Mouse (Mus musculus) adrenal gland, postnatal 36 days (tissue): Measurements from ENCODE around the gene Map10. TPM values are rescaled to one million over a fixed set of nuclear protein-coding genes. Genes with fewer than 3 reads are reported as not detected.

Experiments
- DNase-seq, 2 experiments: peaks; one replicate each; pipeline ENCODE4 v3.0.0; 2021; ENCODE audit warnings: mixed read lengths in 1 of 2
- total RNA-seq, 2 experiments: library from RNA; stranded (reverse); gene quantifications; 2 replicates each; pipeline ENCODE4 v1.2.3; 2021

The Map10 gene
- total RNA-seq, 2 experiments from 2014 or later = 3.3 to 4.2 TPM

DNA sequence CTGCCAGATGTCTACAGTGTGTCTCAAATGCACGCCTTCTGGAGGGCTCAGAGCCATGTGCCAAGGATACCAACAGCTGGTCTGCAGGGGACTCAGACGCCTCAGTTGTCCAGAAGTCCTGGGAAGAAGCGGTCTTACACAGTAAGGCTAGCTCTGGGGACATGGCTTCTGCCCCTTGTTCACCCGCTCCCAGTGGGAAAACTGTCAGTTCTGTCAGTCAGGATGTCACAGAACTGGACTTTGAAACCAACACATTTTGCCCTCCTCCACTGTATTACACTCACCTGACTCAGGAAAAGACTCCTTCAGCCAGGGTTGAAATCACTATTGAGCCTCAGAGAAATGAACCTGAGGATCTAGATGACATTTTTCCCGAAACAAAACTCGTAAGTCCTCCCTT lies 802 bp downstream of the Map10 start:
- DNase-seq = no peak

DNA sequence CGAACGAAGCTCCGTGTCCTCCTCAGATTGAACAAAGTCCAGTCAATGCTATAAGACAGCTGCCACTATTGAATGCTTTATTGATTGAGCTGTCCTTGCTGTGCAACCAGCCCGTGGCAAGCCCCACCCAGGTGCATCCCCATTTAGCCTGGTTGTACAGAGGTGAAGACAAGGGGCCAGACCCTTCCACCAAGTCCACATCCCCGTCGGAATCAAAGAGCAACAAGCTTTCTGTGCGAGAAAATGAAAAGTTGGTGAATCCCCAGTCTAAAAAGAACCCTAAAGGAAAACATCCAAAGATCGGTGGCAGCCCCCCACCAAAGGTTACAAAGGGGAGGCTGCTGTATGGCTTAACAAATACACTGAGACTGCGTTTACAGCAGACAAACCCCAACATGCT lies 1.3 kb downstream of the Map10 start:
- DNase-seq = no peak

DNA sequence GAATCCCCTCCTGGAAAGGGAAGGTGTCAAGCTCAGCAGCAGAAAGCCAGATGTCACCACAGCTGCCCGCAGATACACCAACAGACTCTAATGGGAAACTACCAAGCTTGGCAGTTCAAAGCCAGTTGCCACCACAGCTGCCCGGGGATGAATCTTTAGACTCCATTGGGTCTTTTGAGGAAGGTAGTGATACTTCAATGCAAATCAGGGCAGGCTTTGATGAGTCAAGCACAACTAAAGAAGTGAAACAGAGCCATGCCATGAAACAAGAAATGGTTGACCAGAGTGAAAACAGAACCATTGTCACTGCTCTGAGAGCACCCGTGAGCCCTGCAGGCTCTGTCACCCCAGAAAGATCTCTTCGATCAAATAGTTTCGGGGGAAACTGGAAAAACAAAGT lies 1.8 kb downstream of the Map10 start:
- no peak for DNase-seq

DNA sequence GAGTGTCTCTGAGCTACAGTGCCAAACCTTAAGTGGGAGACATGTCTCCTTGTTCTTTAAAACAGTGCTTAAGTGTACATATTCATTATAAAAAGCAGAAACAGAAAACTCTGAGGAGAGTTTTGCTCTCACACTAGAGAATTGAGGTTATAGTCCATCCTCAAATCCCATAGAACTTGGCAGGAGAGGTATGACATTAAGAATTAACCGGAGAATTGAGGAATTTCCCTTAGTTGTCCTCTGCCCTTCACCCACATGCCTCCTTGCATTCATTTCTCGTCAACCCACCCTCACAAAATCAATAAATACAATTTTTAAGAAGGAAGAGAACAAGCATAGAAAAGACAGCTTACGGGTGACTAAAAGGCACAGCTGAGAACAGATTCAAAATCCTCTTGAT lies 6.2 kb downstream of the Map10 start:
- no peak for DNase-seq

DNA sequence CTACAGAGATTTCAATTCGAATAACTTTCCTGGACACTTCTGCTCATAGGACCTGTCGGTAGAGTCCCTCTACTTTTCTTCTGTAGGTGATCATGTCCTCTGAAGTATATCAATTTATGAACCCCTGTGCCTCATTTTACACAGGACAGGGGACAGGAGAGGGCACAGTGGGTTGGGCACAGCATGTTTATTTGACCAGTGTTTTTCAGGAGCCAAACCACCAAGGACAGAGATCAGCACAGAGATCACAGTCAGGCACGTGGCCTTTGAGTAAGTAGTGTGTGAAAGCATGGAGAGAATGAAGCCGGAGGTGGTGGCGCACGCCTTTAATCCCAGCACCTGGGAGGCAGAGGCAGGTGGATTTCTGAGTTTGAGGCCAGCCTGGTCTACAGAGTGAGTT lies 7.9 kb downstream of the Map10 start:
- DNase-seq = no peak

DNA sequence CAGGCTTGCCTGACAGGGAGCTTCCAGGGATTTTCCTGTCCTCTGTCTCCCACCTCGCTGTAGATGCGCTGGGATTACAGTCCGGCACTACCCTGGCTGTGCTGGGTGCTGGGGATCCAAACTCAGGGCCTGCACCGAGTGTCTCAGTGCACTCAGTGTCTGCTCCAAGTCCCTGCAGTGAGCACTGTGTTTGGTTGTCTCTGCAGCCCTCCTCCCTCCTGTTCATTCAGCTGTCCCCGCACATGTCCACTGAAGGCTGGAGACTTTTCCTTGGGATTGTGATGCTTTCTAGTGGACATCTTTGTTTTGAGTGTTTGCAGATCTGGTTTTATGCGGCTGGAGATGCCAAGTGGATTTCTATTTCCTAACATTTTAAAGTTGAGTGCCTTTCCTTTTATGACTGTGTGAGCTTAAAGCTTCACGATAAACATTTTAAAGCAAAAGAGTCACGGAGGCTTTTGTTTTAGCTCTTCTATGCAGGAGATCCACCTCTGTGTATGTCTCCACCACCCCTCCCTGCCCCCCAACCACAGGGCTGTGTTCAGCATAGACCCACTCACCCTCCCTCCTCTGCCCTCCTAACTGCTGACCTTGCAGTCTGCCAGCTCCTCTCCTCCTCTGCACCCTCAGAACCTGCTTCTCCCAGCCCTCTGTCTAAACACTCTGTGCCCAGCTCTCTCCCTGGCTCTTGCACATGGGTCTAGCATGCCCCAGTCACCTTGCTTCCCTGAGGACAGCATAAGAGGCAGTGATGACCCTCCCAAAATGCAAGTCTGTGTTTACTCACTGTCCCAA lies 9.4 kb downstream of the Map10 start:
- peak; percentile 52 to 62 for DNase-seq

DNA sequence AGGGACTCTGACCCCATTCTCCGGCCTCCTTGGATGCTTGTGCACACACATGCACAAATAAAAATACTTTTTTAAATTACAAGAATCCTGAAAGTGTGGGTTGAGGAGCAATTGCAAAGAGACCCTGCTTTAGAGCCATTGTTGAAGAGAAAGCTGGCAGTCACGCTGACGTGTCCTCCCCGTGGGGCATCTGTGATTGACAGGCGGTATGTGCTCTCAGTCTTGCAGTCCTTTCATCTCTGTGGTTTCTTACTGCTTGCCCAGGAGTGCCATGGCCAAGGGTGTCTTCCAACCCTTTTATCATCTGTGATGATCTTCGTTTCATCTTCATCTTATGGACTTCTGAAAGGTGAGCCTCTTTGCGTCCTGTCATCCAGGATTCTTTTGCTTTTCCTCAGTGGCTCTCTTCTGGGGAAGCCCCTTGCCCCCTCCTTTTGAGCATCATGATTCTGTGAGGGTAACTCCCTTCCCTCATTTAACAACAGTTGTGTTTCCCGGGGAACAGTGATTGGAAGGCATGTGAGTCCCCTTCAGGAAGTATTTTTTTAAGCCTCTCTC lies 11.3 kb downstream of the Map10 start:
- DNase-seq = no peak

DNA sequence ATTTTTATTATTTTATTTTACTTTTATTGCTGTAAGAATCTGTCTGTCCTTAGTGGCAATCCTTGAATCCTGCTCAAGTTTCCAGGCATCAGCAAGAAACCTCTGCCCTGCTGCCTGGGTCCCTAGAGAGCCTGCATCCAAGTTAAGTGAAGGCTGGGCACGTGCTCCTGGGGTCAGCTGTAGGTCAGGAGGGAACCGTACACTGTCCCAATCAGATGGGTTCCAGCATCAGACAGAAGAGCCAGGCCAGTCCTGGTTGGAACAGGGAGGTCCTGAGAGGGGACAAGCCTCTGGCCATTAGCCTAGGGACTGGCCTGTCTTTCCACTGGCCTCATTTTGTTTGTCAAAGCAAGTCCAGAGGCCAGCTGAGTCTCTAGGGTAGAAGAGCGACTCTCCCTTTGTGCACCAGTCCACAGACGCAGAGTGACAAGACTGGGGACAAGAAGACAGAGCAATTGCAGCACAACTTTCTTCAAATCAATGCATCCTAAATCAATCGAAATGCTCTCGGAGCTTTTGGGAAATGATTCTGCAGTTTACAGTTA lies 15.7 kb downstream of the Map10 start:
- DNase-seq = no peak

DNA sequence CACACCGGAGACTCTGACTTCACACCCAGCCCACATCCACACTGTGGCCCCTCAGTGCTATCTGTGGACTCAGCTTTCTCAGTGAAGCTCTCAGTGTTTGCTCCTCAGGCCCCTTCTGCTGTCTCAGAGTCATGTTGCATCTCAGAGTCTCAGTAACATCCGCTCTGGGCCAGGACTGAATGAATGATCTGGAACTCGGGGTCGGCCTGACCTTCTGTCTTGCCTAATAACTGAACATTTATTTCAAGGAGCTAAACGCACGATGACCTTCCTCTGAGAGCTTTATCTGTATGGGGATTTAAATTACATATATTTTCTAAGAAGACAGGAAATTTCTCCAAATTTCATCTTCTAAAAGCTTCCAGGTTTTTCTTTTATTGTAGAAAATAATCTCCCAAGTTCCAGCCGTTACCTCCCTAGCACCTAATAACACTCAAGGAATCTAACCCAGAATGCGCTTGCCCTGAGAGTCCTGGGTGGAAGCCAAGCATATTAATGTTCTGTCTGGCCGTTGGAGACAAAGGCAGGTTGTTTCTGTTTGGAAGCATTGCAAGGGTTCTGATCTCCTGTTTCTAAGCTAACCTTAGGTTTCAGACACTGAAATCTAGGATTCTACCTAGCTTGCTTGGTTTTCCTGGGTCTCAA lies 16.7 kb downstream of the Map10 start:
- peak in 1 of 2 experiments; percentile 25 for DNase-seq

DNA sequence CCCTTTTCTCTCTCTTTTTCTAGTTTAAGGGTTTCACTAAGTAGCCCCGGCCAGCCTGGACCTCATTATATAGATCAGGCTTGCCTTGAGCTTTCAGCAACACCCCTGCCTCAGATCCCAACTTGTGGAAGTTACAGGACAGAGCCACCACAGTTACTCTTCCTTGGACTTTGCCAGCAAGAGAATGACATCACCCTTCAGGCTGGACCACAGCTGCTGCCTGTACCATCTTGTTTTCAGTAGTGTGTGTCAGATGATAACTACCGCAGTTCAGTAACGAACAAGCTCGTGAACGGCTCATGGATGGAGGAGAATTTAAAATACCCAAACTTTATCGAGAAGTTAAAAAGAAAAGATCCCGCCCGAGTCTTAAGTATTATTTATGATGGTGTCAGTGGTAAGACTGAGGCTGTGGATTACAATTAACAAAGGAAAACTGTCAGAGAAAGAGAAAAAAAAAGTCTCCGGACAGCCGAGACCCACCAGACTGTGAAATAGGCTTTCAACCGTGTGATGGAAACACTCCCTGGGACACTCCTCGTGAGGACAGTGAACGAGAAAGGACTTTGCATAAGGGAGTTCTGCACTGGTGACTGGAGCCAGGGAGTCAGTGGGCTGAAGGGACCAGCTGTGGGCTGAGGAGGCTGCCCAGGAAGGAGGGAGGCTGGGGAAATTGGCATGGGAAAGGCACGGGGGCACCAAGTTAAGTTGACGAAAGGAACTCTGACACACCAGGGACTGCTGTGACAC lies 20.7 kb downstream of the Map10 start:
- DNase-seq = no peak

DNA sequence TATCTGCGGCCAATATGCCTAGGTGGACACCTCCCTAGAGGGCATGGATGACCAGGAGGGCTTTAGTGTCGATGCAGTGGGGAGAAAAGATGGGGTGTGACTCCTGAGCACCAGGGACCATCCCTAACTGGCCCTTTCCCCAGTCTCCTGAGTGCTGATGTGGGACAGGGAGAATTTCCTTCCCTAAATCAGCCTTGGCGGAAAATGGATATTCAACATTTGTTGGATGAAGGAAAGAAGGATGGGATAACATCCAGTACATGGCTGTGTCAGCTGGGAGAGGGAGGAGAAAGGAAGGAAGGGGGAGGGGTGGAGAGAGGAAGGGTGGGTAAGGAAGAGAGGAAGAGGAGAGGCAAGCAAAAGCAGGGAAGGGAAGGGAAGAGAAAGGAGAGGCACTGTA lies 21.3 kb downstream of the Map10 start:
- DNase-seq = no peak

DNA sequence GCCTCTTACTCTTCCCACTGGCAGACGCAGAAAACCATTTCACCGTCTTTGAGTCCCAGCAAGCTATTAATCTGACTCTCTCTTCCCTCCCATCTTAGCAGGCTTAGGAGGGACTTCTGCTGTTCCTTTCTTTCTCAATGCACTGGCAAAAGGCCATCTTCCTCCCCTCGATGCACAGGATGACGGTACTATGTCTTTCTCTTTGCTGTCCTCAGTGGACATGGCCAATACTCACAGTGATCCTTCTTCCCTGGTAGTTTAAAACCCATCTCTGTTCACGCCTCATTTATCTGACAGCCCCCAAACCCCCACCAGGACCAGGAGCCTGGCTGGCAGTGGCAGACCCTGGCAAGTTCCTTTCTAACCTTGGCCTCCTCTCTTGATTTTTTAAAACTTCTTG lies 22.8 kb downstream of the Map10 start:
- no peak for DNase-seq

DNA sequence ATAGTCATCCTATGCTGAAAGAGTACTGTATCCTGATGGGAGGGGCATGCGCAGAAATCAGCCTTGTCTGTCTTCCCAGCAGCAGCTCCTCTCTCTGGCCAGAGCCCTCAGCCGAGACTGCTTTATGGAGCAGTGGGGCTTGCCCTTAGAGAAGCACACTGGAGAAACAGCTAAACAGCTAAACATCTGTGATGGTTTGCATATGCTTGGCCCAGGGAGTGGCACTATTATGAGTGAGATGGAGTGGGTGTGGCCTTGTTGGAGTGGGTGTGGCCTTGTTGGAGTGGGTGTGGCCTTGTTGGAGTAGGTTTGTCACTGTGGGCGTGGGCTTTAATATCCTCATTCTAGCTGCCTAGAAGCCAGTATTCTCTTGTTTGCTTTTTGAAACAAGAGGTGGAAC lies 23.6 kb downstream of the Map10 start:
- no peak for DNase-seq

DNA sequence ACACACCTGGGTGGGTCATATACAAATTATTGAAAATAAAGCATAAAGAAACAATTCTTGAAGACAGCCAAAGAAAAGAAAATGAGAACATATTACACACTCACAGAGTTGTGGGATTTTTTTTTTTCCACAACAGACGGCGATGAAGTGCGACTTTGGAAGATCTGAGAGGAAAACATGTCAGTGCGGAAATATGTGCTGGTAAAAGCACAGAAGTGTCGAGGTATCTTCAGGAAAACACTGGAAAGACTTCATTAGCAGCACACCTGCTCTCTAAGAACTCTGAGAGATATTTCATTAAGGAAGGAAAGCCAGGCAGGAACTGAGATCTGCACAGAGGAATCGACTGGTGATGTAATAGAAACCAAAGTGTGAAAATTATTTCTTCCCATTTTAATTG lies 26.3 kb downstream of the Map10 start:
- DNase-seq = no peak

DNA sequence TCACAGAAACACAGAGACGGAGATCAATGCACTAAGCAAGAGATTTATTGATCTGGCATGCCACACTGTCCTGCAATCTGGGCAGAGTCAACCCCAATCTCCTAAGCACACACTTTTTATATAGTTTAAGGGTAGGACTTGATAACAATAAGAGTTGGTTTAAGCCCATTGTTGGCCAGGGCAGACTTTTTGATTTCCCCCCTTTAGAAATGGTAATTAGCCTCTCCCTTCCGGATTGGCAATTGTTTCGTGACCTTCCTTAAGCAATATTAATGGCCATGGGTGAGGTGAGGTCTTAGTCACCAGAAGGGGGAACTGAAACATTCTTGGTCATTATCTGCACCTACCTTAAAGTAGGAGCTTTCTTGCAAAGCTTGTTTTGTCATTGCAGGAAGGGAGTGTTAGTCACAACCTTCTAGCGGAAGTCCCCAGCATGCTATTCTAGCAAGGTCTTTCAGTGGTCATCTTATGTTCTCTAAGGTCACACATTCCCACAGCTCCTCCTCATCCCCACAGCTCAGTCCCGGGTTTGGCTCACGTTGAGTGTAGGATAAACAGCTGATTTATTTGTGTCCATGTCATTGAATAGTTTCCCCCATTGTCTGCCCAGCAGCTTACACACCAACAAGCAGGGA lies 29.9 kb downstream of the Map10 start:
- no peak for DNase-seq

DNA sequence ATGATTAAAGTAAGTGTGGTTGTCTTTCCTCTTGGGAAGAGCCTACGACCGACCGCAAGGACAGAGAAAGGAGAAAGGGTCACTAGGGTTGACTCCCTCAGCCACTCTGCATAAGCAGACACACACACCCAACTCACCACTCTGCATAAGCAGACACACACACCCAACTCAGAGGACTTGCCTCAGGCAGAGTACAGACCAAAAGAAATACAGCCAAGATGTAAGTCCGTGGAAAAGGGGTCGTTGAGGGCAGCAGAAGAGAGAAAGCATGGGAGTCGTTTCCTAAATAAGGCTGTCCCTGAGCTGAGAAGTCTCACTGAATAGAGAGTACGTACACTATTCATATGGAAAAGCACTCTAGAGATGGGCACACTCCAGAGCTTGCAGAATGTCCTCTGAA lies 30.8 kb downstream of the Map10 start:
- no peak for DNase-seq

DNA sequence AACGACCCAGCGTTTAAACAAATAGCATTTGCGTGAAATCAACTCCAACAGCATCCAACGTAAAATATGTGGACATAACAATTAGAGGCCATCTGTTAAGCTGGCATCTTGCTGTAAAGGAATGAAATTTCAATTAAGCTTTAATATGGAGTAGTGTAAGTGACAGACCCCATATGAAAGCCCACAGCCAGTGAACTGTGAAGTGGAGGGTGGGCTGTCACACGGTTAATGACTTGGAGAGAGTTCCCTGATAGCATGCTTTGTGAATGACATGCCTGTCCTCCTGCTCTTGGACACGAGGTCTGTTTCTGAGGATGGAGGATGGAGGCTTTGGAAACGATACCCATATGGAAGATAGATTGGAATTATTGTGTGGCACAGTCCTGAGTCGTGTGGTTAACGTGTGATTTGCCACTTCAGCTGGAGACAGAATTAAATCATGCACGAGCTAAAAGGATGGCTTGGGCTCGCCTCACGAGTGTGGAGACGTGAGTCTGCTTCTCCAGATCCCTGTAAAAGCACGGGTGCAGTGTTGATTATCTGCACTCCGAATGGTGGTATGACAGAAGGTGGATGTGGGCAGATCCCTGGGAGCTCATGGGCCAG lies 33.4 kb downstream of the Map10 start:
- no peak for DNase-seq

DNA sequence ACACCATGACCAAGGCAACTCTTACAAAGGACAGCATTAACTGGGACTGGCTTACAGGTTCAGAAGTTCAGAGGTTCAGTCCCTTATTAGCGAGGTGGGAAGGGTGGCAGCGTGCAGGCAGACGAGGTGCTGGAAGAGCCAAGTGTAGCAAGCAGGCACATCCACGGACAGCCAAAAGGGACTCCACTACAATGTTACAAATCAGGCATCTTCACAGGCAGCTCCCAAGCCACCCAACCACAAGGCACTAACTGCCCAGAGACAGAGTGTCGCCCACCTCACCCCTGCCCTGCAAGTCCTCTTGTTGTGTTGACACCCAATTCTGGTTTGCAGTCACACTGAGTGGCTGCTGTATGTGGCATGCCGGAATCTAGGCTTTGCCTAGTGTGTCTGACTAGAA lies 34.8 kb downstream of the Map10 start:
- DNase-seq = no peak

DNA sequence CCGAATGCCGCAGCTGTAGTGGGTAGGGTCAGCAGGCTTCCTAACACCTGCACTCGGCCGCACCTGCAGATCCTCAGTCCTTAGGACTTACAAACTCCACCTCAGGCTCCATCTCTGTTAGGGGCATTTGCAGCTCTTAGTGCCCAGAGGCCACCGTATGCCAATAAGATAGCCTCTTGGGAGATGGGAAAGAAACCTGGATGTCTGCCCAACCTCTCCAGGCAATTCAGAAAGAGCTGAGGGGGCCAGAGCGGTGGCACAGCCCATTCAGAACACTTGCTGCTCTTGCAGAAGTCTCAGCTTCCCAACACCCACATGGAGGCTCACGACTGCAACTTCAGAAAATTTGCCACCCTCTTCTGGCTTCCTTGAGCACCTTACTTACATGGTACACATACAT lies 36.2 kb downstream of the Map10 start:
- DNase-seq = no peak

DNA sequence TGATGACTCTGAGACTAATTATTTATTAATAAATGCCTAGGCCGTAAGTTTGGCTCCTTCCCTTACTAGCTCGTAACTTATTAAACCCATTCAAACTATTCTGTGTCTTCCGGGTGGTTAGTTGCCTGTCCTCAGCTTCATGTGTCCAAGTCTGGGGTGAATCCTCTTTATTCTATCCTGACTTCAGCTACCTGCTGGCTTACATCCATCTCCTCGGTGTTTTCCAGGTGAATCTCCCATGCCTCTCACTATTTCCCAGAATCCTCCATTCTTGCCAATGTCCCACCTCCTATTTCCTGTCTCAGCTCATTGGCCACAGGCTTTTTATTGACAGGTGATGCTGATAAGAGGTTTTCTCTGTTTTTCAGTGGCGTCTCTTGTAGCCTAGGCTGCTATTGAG lies 39.6 kb downstream of the Map10 start:
- DNase-seq = no peak

DNA sequence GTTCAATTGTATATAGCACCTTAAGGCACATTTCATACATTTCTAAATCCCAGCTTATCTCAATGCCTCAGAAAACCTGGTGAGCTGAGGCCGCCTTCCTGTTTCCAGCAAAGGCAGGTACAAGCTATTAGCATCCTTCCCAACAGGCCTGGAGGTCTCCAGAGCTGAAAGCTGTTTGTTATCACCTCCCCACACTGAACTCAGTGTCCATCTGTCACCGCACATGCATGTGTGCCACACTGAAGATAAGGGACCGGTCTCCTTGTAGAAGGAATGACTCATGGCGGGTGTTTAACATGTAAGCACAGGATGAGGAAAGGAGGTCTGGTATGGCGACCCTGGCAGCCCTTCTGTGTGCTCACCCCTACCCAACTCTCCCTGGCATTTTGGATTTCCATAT lies 41.9 kb downstream of the Map10 start:
- no peak for DNase-seq

DNA sequence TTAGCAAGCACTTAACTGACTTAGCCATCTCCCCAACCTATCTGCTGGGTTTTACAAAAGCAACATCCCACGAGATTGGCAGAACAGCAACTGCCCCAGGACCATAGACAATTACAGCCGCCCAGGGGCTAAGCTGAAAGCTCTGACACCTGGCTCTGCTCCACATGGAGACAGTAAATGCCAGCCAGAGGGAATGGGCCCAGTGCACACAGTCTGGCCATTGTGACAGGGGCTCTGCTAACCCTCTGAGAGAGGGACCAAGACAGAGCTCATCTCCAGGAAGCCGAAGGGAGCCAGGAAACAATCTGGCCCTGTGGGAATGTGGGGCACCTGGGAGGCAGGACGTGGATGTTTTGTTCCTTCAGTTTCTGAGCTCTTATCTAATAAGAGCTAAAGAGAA lies 46.6 kb downstream of the Map10 start:
- no peak for DNase-seq
